Mouse (Mus musculus) limb, embryonic 14.5 days (tissue): ENCODE data around the gene Itpkc. TPM values are rescaled to one million over a fixed set of nuclear protein-coding genes. Genes with fewer than 3 reads are reported as not detected.

Source experiments
- ATAC-seq: fragments of 200-750 bp; cut with Nextera tagmentation; 2 replicates; pipeline ENCODE4 v1.8.0; 2017; ENCODE audit warnings: low read depth, moderate number of reproducible peaks, moderate TSS enrichment; ENCODE audit not compliant: low FRiP score
- DNase-seq: peaks from one replicate; pipeline ENCODE4 v3.0.0-alpha.2; 2015; ENCODE audit warnings: low spot score
- H3K27ac ChIP-seq: fragments of 300-500 bp; sonication (generic); replicated peaks from 2 replicates; pipeline ENCODE4 v1.5.1; 2014; ENCODE audit warnings: low read depth, mild to moderate bottlenecking, low read length, moderate library complexity, mixed read lengths
- H3K27me3 ChIP-seq: fragments of 300-500 bp; sonication (generic); 2 replicates; pipeline ENCODE4 v1.6.1; 2014; ENCODE audit warnings: low read length, mixed read lengths; ENCODE audit not compliant: control insufficient read depth, insufficient read depth
- H3K36me3 ChIP-seq: fragments of 300-500 bp; sonication (generic); 2 replicates; pipeline ENCODE4 v1.6.1; 2014; ENCODE audit warnings: mild to moderate bottlenecking, low read length, moderate library complexity, mixed read lengths; ENCODE audit not compliant: control insufficient read depth, insufficient read depth
- H3K4me1 ChIP-seq: fragments of 300-500 bp; sonication (generic); 2 replicates; pipeline ENCODE4 v1.6.1; 2014; ENCODE audit warnings: antibody characterized with exemption, low read length, mixed read lengths; ENCODE audit not compliant: control insufficient read depth, insufficient read depth
- H3K4me2 ChIP-seq: fragments of 300-500 bp; sonication (generic); replicated peaks from 2 replicates; pipeline ENCODE4 v1.6.1; 2014; ENCODE audit warnings: low read depth, mild to moderate bottlenecking, low read length, moderate library complexity; ENCODE audit not compliant: severe bottlenecking
- H3K4me3 ChIP-seq: fragments of 300-500 bp; sonication (generic); replicated peaks from 2 replicates; pipeline ENCODE4 v1.5.1; 2014; ENCODE audit warnings: low read length
- H3K9ac ChIP-seq: fragments of 300-500 bp; sonication (generic); 2 replicates; pipeline ENCODE4 v1.6.1; 2014; ENCODE audit warnings: mild to moderate bottlenecking, low read depth, low read length, moderate library complexity; ENCODE audit not compliant: severe bottlenecking
- H3K9me3 ChIP-seq: fragments of 300-500 bp; sonication (generic); 2 replicates; pipeline ENCODE4 v1.6.1; 2016; ENCODE audit warnings: low read length; ENCODE audit not compliant: control insufficient read depth
- POLR2A ChIP-seq: fragments of 200-500 bp; IDR thresholded peaks from 2 replicates; pipeline ENCODE4 v1.8.0; 2012; ENCODE audit warnings: inconsistent platforms, mild to moderate bottlenecking, moderate library complexity, borderline replicate concordance; ENCODE audit not compliant: insufficient read depth, insufficient read length; ENCODE audit errors: extremely low read depth
- WGBS: fragments of 180-500 bp; shearing (Covaris S2); extraction: QIAGEN DNeasy Blood & Tissue Kit; methylation state at CpG from one replicate; pipeline ENCODE4 v1.1.7; 2014; 5-methylcytosine and 5-hydroxymethylcytosine counted together
- polyA plus RNA-seq, 2 experiments: library from polyadenylated mRNA; depleted of rRNA in 1 of 2; stranded (reverse) in 1 of 2; unstranded in 1 of 2; fragments of >200 nt; fragmentation: Nextera tagmentation in 1 of 2; extraction: Ambion mirVana in 1 of 2; gene quantifications; 2 replicates each; pipeline versions ENCODE4 v1.2.1 to v1.2.3; 2012 to 2014

Gene Itpkc
- polyA plus RNA-seq, 2 experiments: 11.5 to 13.0 TPM

GRCm38 (mm10) chr7:27271423-27271822 is 43.0 kb upstream of the Itpkc start:
- Histone ChIP-seq H3K4me1 (no peaks in the 10 kb centered on the region), H3K9me3 (no peaks in the 10 kb centered on the region), H3K4me3 (no peak overlapping the region), H3K27me3 (no peaks in the 10 kb centered on the region), H3K36me3 (peaks cover 84% of the 10 kb centered on the region), H3K9ac (no peak overlapping the region), H3K4me2 (no peak overlapping the region), H3K27ac (no peak overlapping the region)
- no peak for TF ChIP-seq POLR2A
- 90% methylated on average over 8 of the region's 8 CpGs for WGBS
- DNase-seq (no peak), ATAC-seq (no peak)

GRCm38 (mm10) chr7:27266515-27267128 is 38.2 kb upstream of the Itpkc start:
- H3K9me3 ChIP-seq: no peaks in the 10 kb centered on the region
- H3K4me2 ChIP-seq: no peak overlapping the region
- H3K36me3 ChIP-seq: peaks cover 93% of the 10 kb centered on the region
- no peak overlapping the region for H3K9ac ChIP-seq
- no peak overlapping the region for H3K27ac ChIP-seq
- no peak overlapping the region for H3K4me3 ChIP-seq
- no peaks in the 10 kb centered on the region for H3K4me1 ChIP-seq
- DNase-seq (no peak), ATAC-seq (no peak)
- TF ChIP-seq POLR2A: no peak
- WGBS: 61% methylated on average over 20 of the region's 20 CpGs
- no peaks in the 10 kb centered on the region for H3K27me3 ChIP-seq

GRCm38 (mm10) chr7:27264761-27265160 is 36.3 kb upstream of the Itpkc start:
- peaks cover 6% of the 10 kb centered on the region for H3K4me1 ChIP-seq
- DNase-seq: no peak
- no peak overlapping the region for H3K4me2 ChIP-seq
- peaks cover 78% of the 10 kb centered on the region for H3K36me3 ChIP-seq
- H3K27me3 ChIP-seq: no peaks in the 10 kb centered on the region
- no peak overlapping the region for H3K4me3 ChIP-seq
- no peaks in the 10 kb centered on the region for H3K9me3 ChIP-seq
- WGBS: 83% methylated on average over 12 of the region's 12 CpGs
- TF ChIP-seq POLR2A: no peak
- no peak overlapping the region for H3K9ac ChIP-seq
- H3K27ac ChIP-seq: no peak overlapping the region
- ATAC-seq: no peak

- ATAC-seq (no peak), DNase-seq (no peak)
- Histone ChIP-seq H3K9ac (no peak overlapping the region), H3K4me3 (no peak overlapping the region), H3K27ac (no peak overlapping the region), H3K4me1 (peaks cover 19% of the 10 kb centered on the region), H3K4me2 (no peak overlapping the region), H3K9me3 (no peaks in the 10 kb centered on the region), H3K27me3 (no peaks in the 10 kb centered on the region), H3K36me3 (peaks cover 49% of the 10 kb centered on the region)
- 82% methylated on average over 6 of the region's 6 CpGs for WGBS
- no peak for TF ChIP-seq POLR2A
Observed at GRCm38 (mm10) chr7:27261888-27262287, 33.4 kb upstream of the Itpkc start.

GRCm38 (mm10) chr7:27260856-27261255 is 32.4 kb upstream of the Itpkc start:
- WGBS: 81% methylated on average over 7 of the region's 7 CpGs
- Histone ChIP-seq H3K4me2 (peak overlapping the region; percentile 92), H3K9me3 (no peaks in the 10 kb centered on the region), H3K4me1 (peaks cover 20% of the 10 kb centered on the region), H3K36me3 (peaks cover 41% of the 10 kb centered on the region), H3K9ac (no peak overlapping the region), H3K27me3 (no peaks in the 10 kb centered on the region), H3K27ac (no peak overlapping the region), H3K4me3 (no peak overlapping the region; the same call in 1 of the 2 replicates)
- ATAC-seq (no peak), DNase-seq (no peak)
- no peak for TF ChIP-seq POLR2A

- Histone ChIP-seq H3K4me3 (peak overlapping the region; percentile 85), H3K9me3 (no peaks in the 10 kb centered on the region), H3K27ac (peak overlapping the region; percentile 90), H3K4me1 (peaks cover 20% of the 10 kb centered on the region), H3K27me3 (no peaks in the 10 kb centered on the region), H3K4me2 (peak overlapping the region; percentile 92), H3K9ac (peak overlapping the region; percentile 90), H3K36me3 (peaks cover 36% of the 10 kb centered on the region)
- no peak for DNase-seq
- WGBS: 35% methylated on average over 5 of the region's 5 CpGs
- ATAC-seq: no peak
- TF ChIP-seq POLR2A: no peak
Observed at GRCm38 (mm10) chr7:27259771-27260170, 31.3 kb upstream of the Itpkc start.
